Mouse (Mus musculus): ENCODE results near the gene Angptl2. TPM values are rescaled to one million over a fixed set of nuclear protein-coding genes. Genes with fewer than 3 reads are reported as not detected.

Gene Angptl2
- polyA plus RNA-seq, 1 experiment from 2014 or later, result 30.3 TPM

DNA sequence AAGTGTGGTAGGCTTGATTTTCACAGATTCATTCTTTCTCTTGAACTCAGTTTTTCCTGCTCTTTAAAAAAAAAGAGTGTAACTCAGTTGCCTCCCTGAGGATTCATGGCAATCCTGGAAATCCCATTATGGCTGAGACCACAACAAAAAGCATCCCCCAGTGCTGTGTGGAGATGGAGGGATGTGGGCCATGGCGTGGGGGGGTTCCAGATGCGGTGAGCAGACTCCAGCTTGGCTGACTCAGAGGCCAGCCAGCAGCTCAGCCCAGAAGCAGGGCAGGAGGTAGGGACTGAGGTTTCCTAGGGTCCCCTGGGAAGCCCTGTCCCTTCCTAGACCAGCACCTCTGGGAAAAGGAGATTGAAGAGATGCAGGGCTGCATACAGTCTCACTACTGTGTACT lies 38.9 kb upstream of the Angptl2 start:
- TF ChIP-seq CTCF (IDR thresholded peaks at IDR 0.05; ENCODE audit: low read depth), result no peak
- DNase-seq (no peak), ATAC-seq (ENCODE audit: insufficient read depth) (no peak)
- H3K4me3 ChIP-seq (ENCODE audit: low read depth, low read length), result no peak overlapping the region
- no peak overlapping the region for H3K9ac ChIP-seq
- WGBS, result 68% methylated on average over 2 of the region's 2 CpGs
- H3K9me3 ChIP-seq (ENCODE audit: low read depth, low read length), result no peaks in the 10 kb centered on the region
- H3K4me1 ChIP-seq (ENCODE audit: insufficient read depth), result peaks cover 10% of the 10 kb centered on the region
- H3K36me3 ChIP-seq (ENCODE audit: insufficient read depth), result no peaks in the 10 kb centered on the region
- H3K27me3 ChIP-seq (ENCODE audit: insufficient read depth, low read length), result no peaks in the 10 kb centered on the region
- H3K27ac ChIP-seq (ENCODE audit: low read depth), result no peak overlapping the region
- H3K4me2 ChIP-seq, result no peak overlapping the region

GRCm38 (mm10) chr2:33177443-33178242 lies 38.2 kb upstream of the Angptl2 start:
- DNase-seq (no peak), ATAC-seq (ENCODE audit: insufficient read depth) (no peak)
- no peak overlapping the region for H3K4me2 ChIP-seq
- no peak overlapping the region for H3K27ac ChIP-seq (ENCODE audit: low read depth)
- no peak overlapping the region for H3K4me3 ChIP-seq (ENCODE audit: low read depth, low read length)
- TF ChIP-seq CTCF (IDR thresholded peaks at IDR 0.05; ENCODE audit: low read depth), result no peak
- H3K9ac ChIP-seq, result no peak overlapping the region
- H3K9me3 ChIP-seq (ENCODE audit: low read depth, low read length), result no peaks in the 10 kb centered on the region
- WGBS, result 64% methylated on average over 12 of the region's 12 CpGs
- H3K27me3 ChIP-seq (ENCODE audit: insufficient read depth, low read length), result no peaks in the 10 kb centered on the region
- H3K36me3 ChIP-seq (ENCODE audit: insufficient read depth), result no peaks in the 10 kb centered on the region
- peaks cover 10% of the 10 kb centered on the region for H3K4me1 ChIP-seq (ENCODE audit: insufficient read depth)

- peaks cover 10% of the 10 kb centered on the region for H3K4me1 ChIP-seq (ENCODE audit: insufficient read depth)
- H3K27me3 ChIP-seq (ENCODE audit: insufficient read depth, low read length), result no peaks in the 10 kb centered on the region
- 50% methylated on average over 11 of the region's 11 CpGs for WGBS
- no peaks in the 10 kb centered on the region for H3K9me3 ChIP-seq (ENCODE audit: low read depth, low read length)
- no peak overlapping the region for H3K4me2 ChIP-seq
- peak; percentile 71; the same call in 1 of the 2 replicates for ATAC-seq (ENCODE audit: insufficient read depth)
- no peak for TF ChIP-seq CTCF (IDR thresholded peaks at IDR 0.05; ENCODE audit: low read depth)
- H3K9ac ChIP-seq, result no peak overlapping the region
- H3K4me3 ChIP-seq (ENCODE audit: low read depth, low read length), result no peak overlapping the region
- H3K36me3 ChIP-seq (ENCODE audit: insufficient read depth), result no peaks in the 10 kb centered on the region
- DNase-seq, result peak; percentile 26
- no peak overlapping the region for H3K27ac ChIP-seq (ENCODE audit: low read depth)
Observed at GRCm38 (mm10) chr2:33178243-33178932, 37.5 kb upstream of the Angptl2 start.

DNA sequence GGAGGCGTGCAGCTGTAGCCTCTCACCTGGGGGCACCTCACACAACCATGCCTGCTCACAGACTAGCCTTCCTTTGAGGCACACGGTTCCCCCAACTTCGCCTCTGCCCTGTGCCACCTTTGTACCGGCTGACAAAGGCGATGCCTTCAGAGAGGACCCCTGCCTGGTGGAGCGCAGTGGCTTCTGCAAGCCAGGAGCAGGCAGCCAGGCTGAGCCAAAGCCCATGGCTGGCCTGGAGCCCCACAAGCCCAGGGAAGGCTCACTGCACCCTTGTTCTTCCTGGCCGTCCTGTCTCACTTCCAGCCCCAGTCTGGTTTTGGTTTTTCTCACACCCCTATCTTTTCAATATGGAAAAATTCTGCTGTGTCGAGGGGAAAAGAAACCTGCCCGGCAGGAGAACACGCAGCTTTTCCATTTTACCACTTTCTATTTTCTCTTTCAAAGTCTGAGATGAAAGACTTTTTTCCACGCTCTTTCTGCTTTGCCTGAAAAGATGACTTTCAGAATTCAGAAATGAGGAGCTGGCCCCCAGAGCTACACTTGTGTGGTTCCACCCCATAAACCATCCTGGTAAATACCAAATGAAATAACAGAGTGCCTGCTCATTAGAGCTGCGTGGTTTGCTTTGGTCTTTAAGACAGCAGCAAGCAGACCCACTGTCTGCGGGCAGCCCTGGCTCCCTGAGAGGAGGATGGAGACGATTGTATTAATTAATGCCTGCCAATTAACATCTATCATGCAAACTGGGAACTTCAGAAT lies 36.5 kb upstream of the Angptl2 start:
- Histone ChIP-seq H3K4me1 (ENCODE audit: insufficient read depth) (peaks cover 10% of the 10 kb centered on the region), H3K9me3 (ENCODE audit: low read depth, low read length) (no peaks in the 10 kb centered on the region), H3K36me3 (ENCODE audit: insufficient read depth) (no peaks in the 10 kb centered on the region), H3K9ac (no peak overlapping the region), H3K4me2 (no peak overlapping the region), H3K27ac (ENCODE audit: low read depth) (no peak overlapping the region), H3K4me3 (ENCODE audit: low read depth, low read length) (no peak overlapping the region), H3K27me3 (ENCODE audit: insufficient read depth, low read length) (no peaks in the 10 kb centered on the region)
- WGBS, result 75% methylated on average over 14 of the region's 14 CpGs
- no peak for ATAC-seq (ENCODE audit: insufficient read depth)
- TF ChIP-seq CTCF (IDR thresholded peaks at IDR 0.05; ENCODE audit: low read depth), result no peak
- no peak for DNase-seq

DNA sequence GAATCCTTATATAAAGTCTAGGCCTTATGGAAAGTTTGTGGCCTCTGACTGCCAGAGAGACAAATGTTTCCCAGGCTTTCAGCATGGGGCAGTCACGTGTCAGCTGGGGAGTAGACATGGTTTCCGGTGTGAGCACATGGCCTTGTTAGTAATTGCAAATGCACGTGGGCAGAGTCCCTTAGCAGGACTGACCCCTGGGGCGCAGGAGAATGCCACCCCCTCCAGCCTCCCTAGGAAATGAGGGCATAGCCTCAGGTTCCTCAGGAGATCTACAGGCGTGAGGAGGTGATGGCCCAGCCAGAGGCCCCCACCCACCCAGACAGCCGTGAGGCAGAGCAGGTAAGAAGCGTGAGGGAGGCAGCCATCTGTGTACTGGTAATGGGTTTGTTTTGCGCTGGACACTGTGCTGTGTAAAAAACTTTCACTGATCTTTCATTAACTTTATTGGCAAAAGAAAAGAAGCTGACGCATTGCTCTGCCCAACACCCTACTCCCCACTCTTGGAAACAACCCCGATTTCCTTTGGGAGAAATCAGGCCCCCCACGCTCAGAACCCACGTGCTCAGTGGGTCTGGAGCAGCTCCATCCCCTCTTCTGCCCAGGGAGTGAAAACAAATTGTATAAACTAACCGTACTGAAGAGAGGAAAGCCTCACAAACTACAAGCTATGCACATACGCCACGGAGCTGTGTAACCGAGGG lies 35.8 kb upstream of the Angptl2 start:
- 53% methylated on average over 16 of the region's 16 CpGs for WGBS
- TF ChIP-seq CTCF (IDR thresholded peaks at IDR 0.05; ENCODE audit: low read depth), result no peak
- Histone ChIP-seq H3K4me2 (no peak overlapping the region), H3K27me3 (ENCODE audit: insufficient read depth, low read length) (no peaks in the 10 kb centered on the region), H3K9me3 (ENCODE audit: low read depth, low read length) (no peaks in the 10 kb centered on the region), H3K4me3 (ENCODE audit: low read depth, low read length) (no peak overlapping the region), H3K4me1 (ENCODE audit: insufficient read depth) (peaks cover 10% of the 10 kb centered on the region), H3K27ac (ENCODE audit: low read depth) (no peak overlapping the region; the same call in 1 of the 2 replicates), H3K36me3 (ENCODE audit: insufficient read depth) (no peaks in the 10 kb centered on the region), H3K9ac (no peak overlapping the region)
- peak; percentile 47; the same call in 1 of the 2 replicates for ATAC-seq (ENCODE audit: insufficient read depth)
- peak; percentile 49 for DNase-seq

GRCm38 (mm10) chr2:33183321-33183720 lies 32.5 kb upstream of the Angptl2 start:
- Histone ChIP-seq H3K4me1 (ENCODE audit: insufficient read depth) (peaks cover 8% of the 10 kb centered on the region), H3K36me3 (ENCODE audit: insufficient read depth) (no peaks in the 10 kb centered on the region), H3K27me3 (ENCODE audit: insufficient read depth, low read length) (no peaks in the 10 kb centered on the region), H3K27ac (ENCODE audit: low read depth) (no peak overlapping the region), H3K9me3 (ENCODE audit: low read depth, low read length) (no peaks in the 10 kb centered on the region), H3K4me3 (ENCODE audit: low read depth, low read length) (no peak overlapping the region), H3K4me2 (no peak overlapping the region), H3K9ac (no peak overlapping the region)
- DNase-seq (no peak), ATAC-seq (ENCODE audit: insufficient read depth) (no peak)
- WGBS, result 89% methylated on average over 7 of the region's 7 CpGs
- no peak for TF ChIP-seq CTCF (IDR thresholded peaks at IDR 0.05; ENCODE audit: low read depth)

All from lung, embryonic 14.5 days (tissue).